Mouse (Mus musculus): ENCODE measurements around the gene Tk2. TPM values are rescaled to one million over a fixed set of nuclear protein-coding genes. Genes with fewer than 3 reads are reported as not detected.
A peak's percentile ranks its signal among the peaks of the same experiment; 100 is the strongest.
"Not testable (repeated sequence)": the region's sequence is repeated elsewhere in the genome, so short reads cannot be mapped to it uniquely, and the experiment has no call there.

Gene Tk2
- 10 to 100 TPM; 38.5 to 39.9 TPM for total RNA-seq (2021)
- long read RNA-seq, transcript Tk2-202 (9 exons, 2,312 nt): minor isoform, 18 of 103 reads
- long read RNA-seq, transcript Tk2-201 (10 exons, 2,406 nt): major isoform, 53 of 103 reads
- long read RNA-seq, partial matches to known transcripts: 1 of 103 reads
- long read RNA-seq, other reads (novel, unspliced or antisense): 30 of 103 reads

DNA sequence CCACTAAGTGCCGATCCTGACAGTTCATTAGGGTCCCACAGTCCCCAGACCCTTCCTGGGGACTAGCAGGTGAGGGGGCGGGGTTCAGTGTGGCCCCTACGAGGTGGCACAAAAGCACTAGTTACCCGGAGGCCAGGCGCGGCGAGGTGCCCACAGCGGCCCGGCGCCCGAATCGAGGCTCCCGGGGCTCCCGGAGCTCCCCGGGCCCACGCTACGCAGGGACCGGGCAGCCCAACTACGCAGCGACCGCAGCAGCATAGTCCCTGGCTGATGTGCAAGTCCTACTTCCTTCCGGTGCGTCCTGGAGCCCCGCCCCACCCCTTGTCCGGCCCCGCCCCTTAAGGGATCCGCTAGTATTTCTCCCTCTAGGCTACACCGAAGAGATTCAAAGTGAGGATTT, at the start of gene Tk2:
TSS of gene Tk2 (minus strand) at position 283 of the 400 bp plus-strand sequence.
- peak; percentile 51 to 76 for DNase-seq (ENCODE audit: low spot score in 2 of 2)

DNA sequence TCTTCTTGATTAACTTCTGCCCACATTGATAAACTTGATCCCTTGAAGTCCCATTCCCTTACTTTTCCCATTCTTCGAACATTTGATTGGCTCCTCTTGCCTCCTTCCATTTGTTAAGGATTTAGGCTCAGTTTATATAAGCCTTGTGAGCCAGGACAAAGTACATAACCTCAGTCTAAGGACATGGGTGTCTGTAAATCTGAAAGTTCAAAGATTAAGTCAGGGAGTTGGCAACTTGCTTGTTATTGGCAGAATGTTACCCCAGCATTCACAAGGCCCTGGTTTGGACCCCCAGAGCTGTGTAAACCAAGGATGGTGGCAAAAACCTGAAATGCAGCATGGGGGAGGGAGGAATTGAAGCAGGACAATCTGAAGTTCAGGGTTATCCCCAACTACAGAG, 46.0 kb upstream of the Tk2 start:
- no peak for DNase-seq (ENCODE audit: low spot score in 2 of 2)

DNA sequence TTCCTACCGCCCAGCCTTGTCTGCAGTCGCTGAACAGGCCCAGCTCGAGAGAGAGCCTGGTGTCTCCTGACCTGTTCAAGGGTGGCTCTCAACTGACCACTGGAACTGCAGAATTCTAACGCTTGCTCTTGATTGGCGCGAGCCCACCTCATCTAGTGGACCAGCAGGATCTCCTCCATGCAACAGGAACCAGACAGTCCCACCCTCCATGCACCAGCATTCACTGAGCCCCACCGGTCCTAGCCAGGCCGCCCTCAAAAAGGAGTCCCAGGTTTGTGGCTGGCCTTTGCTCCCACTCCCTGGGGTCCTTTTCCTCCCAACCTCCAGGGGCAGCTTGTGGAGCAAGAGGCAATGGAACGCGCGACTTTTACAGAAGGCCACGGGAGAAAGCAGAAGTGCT, 44.7 kb upstream of the Tk2 start, which contains the start of gene Cmtm2a:
TSS of gene Cmtm2a (minus strand) at position 101 of the 400 bp plus-strand sequence.
- not testable (repeated sequence) for DNase-seq (ENCODE audit: low spot score in 2 of 2)

DNA sequence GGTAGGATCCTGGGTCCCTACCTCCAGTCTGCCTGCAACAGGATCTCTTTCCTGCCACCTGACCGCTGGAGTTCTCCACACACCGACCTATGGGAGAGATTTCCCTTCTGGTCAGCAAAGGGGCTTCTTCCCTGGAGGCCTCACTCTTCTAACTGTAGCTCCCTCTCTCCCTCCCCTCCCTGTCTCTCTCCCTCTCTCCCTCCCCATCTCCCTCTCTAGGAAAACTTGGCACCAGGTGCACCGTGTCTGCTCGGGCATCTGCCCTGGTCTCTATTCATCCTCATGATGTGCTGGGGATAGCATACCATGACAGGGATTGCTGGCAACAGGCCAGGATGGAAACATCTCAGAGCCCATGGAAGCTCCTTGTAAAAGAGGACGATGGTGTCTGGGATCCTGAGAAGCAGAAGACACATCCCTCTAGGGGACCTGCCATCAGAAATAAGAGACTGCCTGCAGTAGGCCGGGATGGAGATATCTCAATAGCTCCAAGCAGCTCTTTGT, 20.6 kb upstream of the Tk2 start:
- no peak for DNase-seq (ENCODE audit: low spot score in 2 of 2)

DNA sequence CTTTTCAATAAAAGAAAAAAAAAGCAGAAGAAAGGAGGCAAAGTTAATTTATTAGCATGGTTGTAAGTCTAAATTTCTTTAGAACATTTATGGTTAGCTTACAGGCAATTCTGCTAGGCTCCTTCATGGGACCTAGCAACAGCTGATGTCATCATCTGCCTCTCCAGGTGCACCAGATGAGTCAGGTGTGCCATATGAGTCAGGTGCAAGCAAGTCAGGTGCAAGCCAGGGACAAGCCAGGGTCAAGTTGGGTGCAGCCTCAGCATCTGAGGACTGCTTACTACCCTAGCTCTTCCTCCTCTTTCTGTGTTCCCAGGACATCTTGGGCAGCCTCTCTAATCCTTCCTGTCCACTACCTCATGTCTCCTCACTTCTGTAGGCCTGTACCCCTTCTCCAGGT, 20.0 kb upstream of the Tk2 start:
- no peak for DNase-seq (ENCODE audit: low spot score in 2 of 2)

DNA sequence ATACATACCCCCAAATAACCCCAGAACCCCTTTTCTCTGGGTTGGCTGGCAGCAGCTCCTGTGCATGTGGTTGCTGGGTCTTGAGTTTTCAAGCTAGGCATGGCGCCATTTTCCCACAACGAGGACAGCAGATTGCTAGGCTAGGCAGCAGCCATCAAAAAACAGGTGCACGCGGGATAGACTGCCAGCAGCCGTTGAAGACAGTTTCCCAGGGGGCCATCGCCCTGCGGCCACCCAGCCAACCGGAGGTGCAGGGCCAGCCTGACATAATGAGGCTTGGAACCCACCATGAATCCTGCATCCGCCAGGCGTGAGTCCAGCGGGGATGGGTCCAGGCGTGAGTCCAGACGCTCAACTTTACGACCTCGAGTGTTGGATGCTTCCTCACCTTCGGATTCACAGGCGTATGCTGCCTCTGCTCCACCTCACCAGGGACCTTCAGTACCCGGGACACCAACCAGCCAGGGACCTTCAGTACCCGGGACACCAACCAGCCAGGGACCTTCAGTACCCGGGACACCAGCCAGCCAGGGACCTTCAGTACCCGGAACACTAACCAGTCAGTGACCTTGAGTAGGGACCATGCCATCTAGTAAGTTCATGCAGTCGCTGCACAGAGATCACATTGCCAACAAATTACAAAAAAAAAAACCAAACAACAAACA, 16.0 kb upstream of the Tk2 start:
- DNase-seq (ENCODE audit: low spot score in 2 of 2): not testable (repeated sequence)

DNA sequence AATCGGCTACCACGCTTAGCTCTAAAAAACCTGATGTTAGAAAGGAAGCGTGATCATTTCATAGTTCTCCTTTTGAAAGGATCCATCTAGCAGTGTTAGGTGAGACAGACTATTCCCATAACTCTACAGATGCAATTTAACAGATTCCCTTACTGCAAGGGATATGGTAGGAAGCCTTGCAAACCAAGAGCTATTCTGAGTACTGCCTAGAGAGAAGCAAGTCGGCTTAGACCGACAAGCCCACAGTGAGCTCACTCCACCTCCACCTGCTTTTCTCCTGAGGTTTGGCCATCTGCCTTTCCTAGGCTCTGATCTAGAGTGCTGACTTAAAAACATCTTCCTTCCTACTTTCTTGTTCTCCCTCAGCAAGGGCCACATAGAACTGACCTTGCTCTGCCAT, 13.4 kb upstream of the Tk2 start:
- DNase-seq (ENCODE audit: low spot score in 2 of 2): not testable (repeated sequence)

DNA sequence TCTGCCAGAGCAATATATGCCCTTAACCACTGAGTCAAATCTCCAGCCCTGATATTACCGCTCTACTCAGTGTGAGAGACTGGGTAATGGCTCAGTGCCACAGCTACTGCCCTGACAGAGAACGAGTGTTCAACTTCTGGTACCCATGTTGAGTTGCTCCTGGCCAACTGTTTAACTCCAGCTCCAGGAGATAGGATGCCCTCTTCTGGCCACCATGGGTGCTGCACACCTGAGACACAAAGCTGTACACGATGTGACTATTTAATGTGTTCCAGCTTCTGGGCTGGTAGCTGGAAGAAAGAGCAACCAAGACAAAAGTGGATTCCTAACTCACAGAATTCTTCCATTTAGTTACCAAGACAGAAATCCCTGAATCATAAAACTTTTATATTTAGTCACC, 4.7 kb upstream of the Tk2 start:
- DNase-seq (ENCODE audit: low spot score in 2 of 2): no peak

DNA sequence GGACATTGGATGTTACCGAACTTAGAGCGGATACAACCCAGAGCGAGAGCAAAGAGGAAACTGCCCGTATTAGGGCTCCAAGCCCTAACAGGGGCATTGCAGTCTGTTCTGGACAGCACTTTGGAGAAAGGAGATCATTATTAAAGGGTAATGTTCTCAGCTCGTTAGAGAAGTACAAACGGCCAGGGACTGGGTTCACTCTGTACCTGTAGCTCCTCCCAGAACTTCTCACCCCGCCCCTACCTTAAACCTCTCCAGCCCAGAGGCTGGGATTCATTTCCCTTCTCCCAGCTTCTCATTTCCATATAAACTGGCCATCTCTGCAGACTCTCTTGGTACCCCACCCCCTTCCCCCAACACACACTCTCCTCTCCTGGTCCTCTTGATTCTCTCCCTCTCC, 3.1 kb upstream of the Tk2 start:
- no peak for DNase-seq (ENCODE audit: low spot score in 2 of 2)

DNA sequence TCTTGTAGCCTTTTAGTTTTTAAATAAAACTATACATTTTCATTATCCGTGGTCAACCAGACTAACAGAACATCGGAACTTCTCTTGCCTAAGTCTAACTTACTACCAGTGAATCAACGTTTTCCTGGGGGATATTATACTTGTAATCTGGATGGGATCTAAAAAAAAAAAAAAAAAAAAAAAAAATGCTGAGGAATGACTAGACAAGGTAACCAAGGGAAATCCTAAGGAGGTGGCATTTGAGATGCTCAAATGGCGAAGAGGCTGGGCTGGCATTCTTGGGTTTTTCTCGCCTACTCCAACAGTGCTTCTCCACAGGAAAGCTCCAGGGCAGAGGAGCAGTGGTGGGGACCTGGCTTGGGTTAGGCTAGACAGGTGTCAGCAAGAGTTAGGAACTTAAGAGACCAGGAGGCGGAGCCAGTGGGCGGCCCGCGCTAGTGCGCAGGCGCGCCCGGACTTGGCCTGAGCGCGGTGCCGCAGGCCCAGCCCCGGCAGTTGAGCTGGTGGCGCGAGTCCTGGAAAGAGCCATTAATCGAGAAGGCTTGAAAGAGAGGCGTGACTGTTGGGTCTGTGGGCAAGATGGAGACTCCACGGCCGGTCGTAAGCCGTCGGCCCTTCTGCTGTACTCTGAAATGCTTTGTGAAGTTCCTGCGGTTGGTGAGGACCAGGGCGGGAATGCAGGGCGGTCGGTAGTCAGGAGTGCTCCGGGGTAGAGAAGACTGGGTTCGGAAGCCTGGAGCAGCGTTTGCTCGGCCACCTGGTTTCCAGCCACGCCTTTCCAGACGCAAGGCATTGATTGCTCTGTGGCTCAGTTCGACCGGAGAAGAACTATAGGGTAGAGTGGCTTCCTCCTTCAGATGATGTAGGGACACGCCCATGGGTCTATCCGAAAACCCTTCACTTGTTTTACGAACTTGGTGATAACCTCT, 2.3 kb upstream of the Tk2 start, which contains the start of gene Cklf:
TSS of gene Cklf (plus strand) at position 423 of the 929 bp plus-strand sequence.
- peak; percentile 55 to 72 for DNase-seq (ENCODE audit: low spot score in 2 of 2)

DNA sequence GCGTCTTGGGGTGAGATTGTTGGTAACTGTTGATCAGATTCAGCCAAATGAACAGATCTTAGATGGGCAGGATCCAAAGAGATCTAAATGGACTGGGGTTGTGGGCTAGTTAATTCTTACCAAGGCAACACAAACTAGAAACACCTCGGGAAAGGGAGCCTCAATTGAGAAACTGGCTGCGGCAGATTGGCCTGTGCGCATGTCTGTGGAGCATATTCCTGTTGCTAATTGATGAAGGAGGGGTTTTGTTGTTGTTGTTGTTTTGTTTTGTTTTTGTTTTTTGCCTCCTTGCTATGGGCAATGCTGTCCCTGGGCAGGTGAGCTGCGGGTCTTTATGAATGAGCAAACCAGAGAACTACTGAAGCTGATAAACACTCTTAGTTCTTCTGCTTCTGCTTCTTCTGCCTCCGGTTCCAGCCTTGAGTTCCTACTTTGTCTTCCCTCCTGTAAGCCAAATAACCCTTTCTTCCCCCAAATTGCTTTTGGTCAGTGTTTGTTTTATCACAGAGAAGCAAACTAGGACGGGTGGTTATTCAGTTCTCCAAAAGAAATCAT, 1.2 kb upstream of the Tk2 start:
- no peak for DNase-seq (ENCODE audit: low spot score in 2 of 2)

DNA sequence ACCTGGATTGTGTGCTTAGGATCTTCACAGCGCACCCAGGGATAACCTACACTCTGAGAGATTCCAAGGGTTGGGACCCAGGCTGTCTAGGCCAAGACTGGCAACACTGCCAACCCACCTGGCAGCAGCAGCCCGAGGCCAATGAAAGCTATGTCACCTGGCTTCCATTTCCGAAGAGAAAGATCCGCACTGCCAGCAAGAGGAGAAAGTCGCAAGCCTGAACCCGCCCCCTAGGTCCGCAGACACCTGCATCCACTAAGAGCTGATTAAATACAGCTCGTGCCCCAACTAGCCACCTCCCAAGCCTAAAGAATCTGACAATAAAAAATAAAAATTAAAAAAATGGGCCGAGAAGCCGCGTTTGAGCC, 466 bp downstream of the Tk2 start:
- DNase-seq (ENCODE audit: low spot score in 2 of 2): no peak

DNA sequence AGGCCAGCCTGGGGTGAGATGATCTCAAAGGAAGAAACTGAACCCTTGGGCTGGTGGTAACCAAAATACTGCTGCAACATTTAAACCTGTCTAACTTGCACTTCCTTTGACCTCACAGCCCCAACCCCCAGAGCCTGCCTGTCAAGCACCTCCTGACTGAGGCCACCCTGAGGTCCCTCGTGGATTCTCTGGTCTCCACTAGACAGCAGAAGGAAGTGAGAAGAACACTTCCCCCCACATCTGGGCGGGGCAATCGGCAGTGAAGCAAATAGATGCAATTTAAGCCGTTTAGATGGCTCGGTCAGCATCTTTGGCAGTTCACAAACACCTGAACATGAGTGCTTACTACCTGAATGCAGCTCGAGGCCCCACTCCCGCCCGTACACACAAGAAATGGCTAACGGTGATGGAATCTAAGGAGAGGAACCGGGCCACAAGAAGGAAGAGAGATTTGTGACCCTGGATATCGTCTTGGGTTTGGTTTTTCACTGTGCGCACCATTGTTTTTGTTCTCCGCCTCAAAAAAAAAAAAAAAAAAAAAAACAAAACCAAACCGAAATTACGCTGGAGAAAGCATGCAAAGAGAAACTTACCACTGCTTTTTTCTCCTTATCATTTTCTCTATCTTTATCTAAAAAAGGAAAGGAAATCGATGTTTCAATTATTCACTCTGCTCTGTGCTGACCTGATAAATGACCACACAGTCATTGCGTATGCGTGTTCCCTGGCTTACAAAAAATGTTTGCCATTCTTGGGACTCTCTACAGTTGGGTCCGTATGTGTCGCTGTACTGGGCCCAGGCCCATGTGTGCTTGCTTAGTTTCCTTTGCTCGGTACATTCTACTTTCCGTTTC, 1.1 kb downstream of the Tk2 start:
- DNase-seq (ENCODE audit: low spot score in 2 of 2): no peak

DNA sequence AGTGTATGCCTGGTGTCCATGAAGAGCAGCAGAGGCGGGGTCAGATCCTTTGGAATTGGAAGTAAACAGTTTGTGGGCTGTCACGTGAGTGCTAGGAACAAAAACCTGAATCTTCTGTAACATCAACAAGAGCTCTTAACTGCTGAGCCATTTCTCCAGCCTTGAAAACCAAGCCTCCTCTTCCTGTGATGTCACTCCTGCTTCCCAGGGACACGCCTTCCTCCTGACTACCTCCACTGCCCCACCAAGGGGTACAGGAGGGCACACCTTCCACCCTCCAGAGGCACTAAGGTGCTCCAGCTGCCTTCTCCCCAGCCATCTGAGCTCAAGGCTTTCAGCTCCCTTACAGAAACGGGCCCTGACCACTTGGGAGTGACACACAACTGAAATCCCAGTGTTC, 1.7 kb downstream of the Tk2 start:
- no peak for DNase-seq (ENCODE audit: low spot score in 2 of 2)

DNA sequence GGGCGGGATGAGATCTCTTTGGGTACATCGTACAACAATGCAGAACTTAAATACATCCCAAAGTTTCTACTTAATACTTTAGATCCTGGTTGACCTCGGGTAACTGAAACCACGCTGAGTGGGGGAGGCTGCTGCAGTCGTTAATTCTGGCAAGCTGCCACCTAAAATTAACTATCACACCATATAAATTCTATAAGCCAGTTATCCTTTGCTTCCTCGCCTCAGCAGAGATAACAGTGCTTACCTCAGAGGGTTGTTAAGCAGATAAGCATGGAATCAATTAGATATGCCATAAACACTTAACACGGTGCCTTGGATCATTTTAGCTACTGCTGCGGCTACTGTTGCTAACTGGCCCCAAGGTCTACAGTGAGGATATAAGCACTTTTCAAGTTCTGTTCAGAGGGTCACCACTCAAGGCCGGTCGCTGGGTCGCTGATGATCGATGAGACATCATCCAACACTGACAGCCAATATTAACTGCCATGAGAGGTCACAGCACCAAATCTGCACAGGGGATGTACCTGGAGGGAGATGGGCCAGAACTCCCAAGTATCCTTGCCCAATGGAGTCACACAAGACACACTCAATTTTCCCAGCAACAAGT, 6.2 kb downstream of the Tk2 start:
- DNase-seq (ENCODE audit: low spot score in 2 of 2): no peak

DNA sequence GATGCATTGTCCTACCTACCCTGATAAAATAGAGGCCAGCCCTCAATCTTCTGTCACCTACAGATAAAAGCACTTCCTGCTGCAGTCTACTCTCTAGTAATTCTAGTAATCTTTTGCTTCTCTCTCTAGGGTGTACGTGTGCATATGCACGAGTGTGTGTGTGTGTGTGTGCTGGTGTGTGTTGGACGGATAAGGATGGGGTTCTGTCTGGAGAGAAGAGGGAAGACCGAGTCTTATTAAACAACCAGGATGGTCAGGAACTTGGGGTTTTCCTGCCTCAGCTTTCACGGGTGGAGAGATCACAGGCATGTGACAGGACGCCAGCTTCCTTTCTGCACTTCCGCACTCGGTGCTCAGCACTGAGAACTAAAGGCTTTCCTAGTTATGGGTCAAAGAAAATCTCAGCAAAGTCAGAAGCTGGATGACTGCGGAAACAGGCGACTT, 8.9 kb downstream of the Tk2 start:
- DNase-seq (ENCODE audit: low spot score in 2 of 2): no peak

DNA sequence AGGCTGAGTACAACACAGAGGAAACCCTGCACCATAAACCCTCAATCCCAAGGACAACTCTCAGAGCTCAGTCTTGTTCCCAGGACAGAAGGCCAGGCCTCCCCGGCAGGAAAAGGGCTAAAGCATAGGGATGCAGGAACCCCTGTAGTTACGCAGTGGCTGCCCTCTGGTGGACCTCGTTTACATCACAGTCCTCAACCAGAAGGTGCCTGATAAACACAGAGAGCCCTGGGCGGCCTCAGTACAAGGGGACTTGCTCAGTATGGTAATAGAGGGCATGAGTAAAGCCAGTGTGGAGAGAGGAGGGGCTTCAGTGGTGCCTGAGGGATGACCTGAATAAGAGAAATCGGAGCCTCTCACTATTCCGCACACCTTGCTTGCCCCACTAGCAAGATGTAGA, 13.8 kb downstream of the Tk2 start:
- no peak for DNase-seq (ENCODE audit: low spot score in 2 of 2)

DNA sequence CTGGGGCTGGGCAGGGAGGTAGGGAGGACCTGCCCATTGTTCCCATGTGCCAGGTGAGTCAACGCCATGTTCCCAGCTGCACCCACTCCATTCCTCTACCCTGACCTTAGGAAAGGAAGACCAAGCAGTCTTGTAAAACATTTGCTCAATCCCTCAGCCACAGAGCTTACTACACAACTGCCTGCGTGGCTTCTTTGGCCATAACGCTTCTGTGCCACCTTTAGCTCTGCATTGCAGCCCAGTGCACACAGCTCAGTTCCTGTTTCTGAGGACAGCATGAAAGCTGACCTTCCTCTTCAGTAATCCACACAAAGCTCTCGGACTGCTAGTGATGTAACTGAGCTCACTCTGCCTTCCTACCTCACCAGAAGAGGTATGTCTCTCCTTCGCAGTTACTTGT, 15.4 kb downstream of the Tk2 start:
- DNase-seq (ENCODE audit: low spot score in 2 of 2): no peak

DNA sequence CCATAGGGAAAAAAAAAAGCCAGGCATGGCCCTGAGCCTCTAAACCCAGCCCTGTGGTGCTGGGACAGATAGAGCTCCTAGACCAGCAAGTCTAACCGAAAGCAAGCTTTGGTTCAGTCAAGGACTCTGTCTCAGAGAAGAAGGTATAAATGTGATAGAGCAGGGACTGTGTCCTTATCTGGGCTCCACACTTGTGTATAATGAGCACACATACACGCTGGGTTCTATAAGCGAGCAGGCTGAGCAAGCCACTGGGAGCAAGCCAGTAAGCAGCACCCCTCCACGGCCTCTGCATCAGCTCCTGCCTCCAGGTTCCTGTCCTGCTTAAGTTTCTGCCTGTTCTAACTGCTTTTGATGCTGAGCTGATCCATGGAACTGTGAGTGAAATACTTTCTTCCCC, 16.3 kb downstream of the Tk2 start:
- DNase-seq (ENCODE audit: low spot score in 2 of 2): no peak

DNA sequence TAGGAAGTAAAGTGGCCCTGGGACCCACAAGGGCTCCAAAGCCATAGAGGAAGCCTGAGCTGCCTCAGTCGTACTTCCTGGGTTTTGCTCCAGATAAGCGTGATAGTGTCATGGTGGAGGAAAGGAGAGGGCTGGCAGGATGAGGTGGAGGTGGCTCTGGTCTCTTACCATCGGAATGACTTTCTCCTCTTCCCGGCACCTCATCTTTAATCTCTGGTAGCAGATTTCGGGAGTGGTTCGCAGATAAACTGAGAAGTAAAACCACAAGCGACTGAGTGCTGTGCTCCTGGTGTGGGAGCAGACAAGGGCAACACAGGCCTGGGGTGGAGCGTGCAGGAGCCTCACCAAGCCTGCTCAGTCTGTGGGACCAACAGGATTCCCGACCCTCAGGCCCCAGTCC, 18.0 kb downstream of the Tk2 start:
- DNase-seq (ENCODE audit: low spot score in 2 of 2): no peak

Data from layer of hippocampus, adult 18-20 months (tissue).